Mouse (Mus musculus) liver, postnatal 0 days (tissue): Measurements from ENCODE around the gene Boc. TPM values are rescaled to one million over a fixed set of nuclear protein-coding genes. Genes with fewer than 3 reads are reported as not detected.

Source experiments
- ATAC-seq: fragments of 200-750 bp; cut with Nextera tagmentation; 2 replicates; pipeline ENCODE4 v1.8.0; 2017; ENCODE audit warnings: mild to moderate bottlenecking, moderate library complexity
- DNase-seq: peaks from one replicate; pipeline ENCODE4 v3.0.0-alpha.2; 2016
- H3K27ac ChIP-seq: fragments of 300-500 bp; sonication (generic); 2 replicates; pipeline ENCODE4 v1.5.1; 2014; ENCODE audit warnings: antibody characterized with exemption, moderate library complexity, mild to moderate bottlenecking, low read depth
- H3K27me3 ChIP-seq: fragments of 300-500 bp; sonication (generic); 2 replicates; pipeline ENCODE4 v1.6.1; 2014; ENCODE audit warnings: low read length, control low read depth, mixed read lengths; ENCODE audit not compliant: insufficient read depth
- H3K36me3 ChIP-seq: fragments of 300-500 bp; sonication (generic); replicated peaks from 2 replicates; pipeline ENCODE4 v1.6.1; 2014; ENCODE audit warnings: mild to moderate bottlenecking, control low read depth, low read length, moderate library complexity, mixed read lengths; ENCODE audit not compliant: insufficient read depth
- H3K4me1 ChIP-seq: fragments of 300-500 bp; sonication (generic); 2 replicates; pipeline ENCODE4 v1.6.1; 2014; ENCODE audit warnings: antibody characterized with exemption, mild to moderate bottlenecking, control low read depth; ENCODE audit not compliant: insufficient read depth
- H3K4me2 ChIP-seq: fragments of 300-500 bp; sonication (generic); 2 replicates; pipeline ENCODE4 v1.6.1; 2014; ENCODE audit warnings: low read depth, mild to moderate bottlenecking, low read length, moderate library complexity, mixed read lengths
- H3K4me3 ChIP-seq: fragments of 300-500 bp; sonication (generic); 2 replicates; pipeline ENCODE4 v1.5.1; 2014; ENCODE audit warnings: low read depth, low read length
- H3K9ac ChIP-seq: fragments of 300-500 bp; sonication (generic); replicated peaks from 2 replicates; pipeline ENCODE4 v1.6.1; 2014; ENCODE audit warnings: mild to moderate bottlenecking, moderate library complexity
- H3K9me3 ChIP-seq: fragments of 300-500 bp; sonication (generic); 2 replicates; pipeline ENCODE4 v1.6.1; 2016; ENCODE audit warnings: mild to moderate bottlenecking, control low read depth, low read length, mixed read lengths
- CTCF ChIP-seq: sonication (generic); IDR thresholded peaks from 2 replicates; pipeline ENCODE4 v1.5.1; 2016; ENCODE audit warnings: antibody characterized with exemption, low read depth
- EP300 ChIP-seq: IDR thresholded peaks from 2 replicates; pipeline ENCODE4 v1.6.1; 2016; ENCODE audit warnings: antibody characterized with exemption, low read depth, mild to moderate bottlenecking
- WGBS: fragments of 180-500 bp; shearing (Covaris S2); extraction: QIAGEN DNeasy Blood & Tissue Kit; methylation state at CpG from one replicate; pipeline ENCODE4 v1.1.7; 2014; ENCODE audit not compliant: insufficient replicate concordance; 5-methylcytosine and 5-hydroxymethylcytosine counted together
- polyA plus RNA-seq: library from polyadenylated mRNA; unstranded; fragments of >200 nt; fragmentation: Nextera tagmentation; extraction: Ambion mirVana; gene quantifications from 2 replicates; pipeline ENCODE4 v1.2.1, GENCODE M21; 2015

The Boc gene
- polyA plus RNA-seq, 1 experiment from 2014 or later: 0.14 TPM

- DNase-seq: no peak
- Histone ChIP-seq H3K27ac (no peak overlapping the region), H3K4me1 (no peaks in the 10 kb centered on the region), H3K4me2 (no peak overlapping the region), H3K36me3 (no peaks in the 10 kb centered on the region), H3K9ac (no peak overlapping the region), H3K9me3 (no peaks in the 10 kb centered on the region), H3K27me3 (no peaks in the 10 kb centered on the region; the same call in 1 of the 2 replicates), H3K4me3 (no peak overlapping the region)
- TF ChIP-seq CTCF: no peak
- no peak for TF ChIP-seq EP300
- ATAC-seq: no peak
- WGBS: 70% methylated on average over 11 of the region's 11 CpGs
Observed at GRCm38 (mm10) chr16:44527218-44527905, 31.3 kb downstream of the Boc start.

- no peaks in the 10 kb centered on the region for H3K4me1 ChIP-seq
- no peak overlapping the region for H3K9ac ChIP-seq
- DNase-seq: no peak
- H3K4me2 ChIP-seq: no peak overlapping the region
- no peak overlapping the region for H3K4me3 ChIP-seq
- H3K36me3 ChIP-seq: no peaks in the 10 kb centered on the region
- no peaks in the 10 kb centered on the region; the same call in 1 of the 2 replicates for H3K27me3 ChIP-seq
- TF ChIP-seq EP300 (no peak), CTCF (no peak)
- 59% methylated on average over 12 of the region's 12 CpGs for WGBS
- no peak overlapping the region for H3K27ac ChIP-seq
- H3K9me3 ChIP-seq: no peaks in the 10 kb centered on the region
- ATAC-seq: no peak
Observed at GRCm38 (mm10) chr16:44526689-44527088, 32.0 kb downstream of the Boc start.

- Histone ChIP-seq H3K9me3 (no peaks in the 10 kb centered on the region), H3K27ac (no peak overlapping the region), H3K9ac (no peak overlapping the region), H3K4me1 (no peaks in the 10 kb centered on the region), H3K4me3 (no peak overlapping the region), H3K4me2 (no peak overlapping the region), H3K27me3 (no peaks in the 10 kb centered on the region), H3K36me3 (no peaks in the 10 kb centered on the region)
- no peak for DNase-seq
- 70% methylated on average over 1 of the region's 1 CpGs for WGBS
- TF ChIP-seq EP300: no peak
- no peak for TF ChIP-seq CTCF
- ATAC-seq: no peak
Observed at GRCm38 (mm10) chr16:44526044-44526443, 32.7 kb downstream of the Boc start.

GRCm38 (mm10) chr16:44523595-44523994 is 35.1 kb downstream of the Boc start:
- H3K27ac ChIP-seq: no peak overlapping the region
- WGBS: 72% methylated on average over 7 of the region's 7 CpGs
- no peak overlapping the region for H3K4me2 ChIP-seq
- no peak overlapping the region for H3K9ac ChIP-seq
- H3K4me1 ChIP-seq: no peaks in the 10 kb centered on the region
- no peaks in the 10 kb centered on the region for H3K36me3 ChIP-seq
- no peaks in the 10 kb centered on the region for H3K9me3 ChIP-seq
- TF ChIP-seq CTCF (no peak), EP300 (no peak)
- no peak for DNase-seq
- no peak overlapping the region for H3K4me3 ChIP-seq
- no peak for ATAC-seq
- H3K27me3 ChIP-seq: no peaks in the 10 kb centered on the region

GRCm38 (mm10) chr16:44516498-44516897 is 42.2 kb downstream of the Boc start:
- Histone ChIP-seq H3K27me3 (no peaks in the 10 kb centered on the region), H3K9me3 (no peaks in the 10 kb centered on the region), H3K4me2 (no peak overlapping the region), H3K4me3 (no peak overlapping the region), H3K9ac (no peak overlapping the region), H3K4me1 (no peaks in the 10 kb centered on the region), H3K27ac (no peak overlapping the region), H3K36me3 (no peaks in the 10 kb centered on the region)
- no peak for ATAC-seq
- DNase-seq: no peak
- TF ChIP-seq EP300 (no peak), CTCF (no peak)
- 67% methylated on average over 6 of the region's 6 CpGs for WGBS

- H3K4me1 ChIP-seq: no peaks in the 10 kb centered on the region
- DNase-seq (no peak), ATAC-seq (no peak)
- no peaks in the 10 kb centered on the region for H3K27me3 ChIP-seq
- no peak overlapping the region for H3K4me3 ChIP-seq
- WGBS: 80% methylated on average over 13 of the region's 13 CpGs
- H3K27ac ChIP-seq: no peak overlapping the region
- TF ChIP-seq EP300: no peak
- TF ChIP-seq CTCF: no peak
- no peaks in the 10 kb centered on the region for H3K9me3 ChIP-seq
- no peak overlapping the region for H3K9ac ChIP-seq
- H3K4me2 ChIP-seq: no peak overlapping the region
- H3K36me3 ChIP-seq: no peaks in the 10 kb centered on the region
Observed at GRCm38 (mm10) chr16:44510521-44511213, 48.0 kb downstream of the Boc start.
